Mouse (Mus musculus) splenic B cell, adult 2 months (primary cell): Measurements from ENCODE around the gene Crabp1.

Source experiments
- DNase-seq: peaks from one replicate; pipeline ENCODE4 v3.0.0-alpha.2; 2011; ENCODE audit warnings: low read depth, low spot score
- H3K27me3 ChIP-seq: 2 replicates; pipeline ENCODE4 v1.6.1; 2012; ENCODE audit warnings: mild to moderate bottlenecking, low read length, moderate library complexity, mixed read lengths; ENCODE audit not compliant: control insufficient read depth, poor library complexity, insufficient read depth, severe bottlenecking
- H3K36me3 ChIP-seq: 2 replicates; pipeline ENCODE4 v1.6.1; 2012; ENCODE audit warnings: mild to moderate bottlenecking, low read length, moderate library complexity, mixed read lengths; ENCODE audit not compliant: control insufficient read depth, poor library complexity, insufficient read depth, severe bottlenecking

Crabp1 gene

GRCm38 (mm10) chr9:54751684-54752083 is 12.9 kb upstream of the Crabp1 start:
- Histone ChIP-seq H3K36me3 (no peaks in the 10 kb centered on the region), H3K27me3 (no peaks in the 10 kb centered on the region)
- no peak for DNase-seq

GRCm38 (mm10) chr9:54752201-54752943 is 12.2 kb upstream of the Crabp1 start:
- Histone ChIP-seq H3K36me3 (no peaks in the 10 kb centered on the region), H3K27me3 (no peaks in the 10 kb centered on the region)
- DNase-seq = no peak

GRCm38 (mm10) chr9:54752944-54753295 is 11.6 kb upstream of the Crabp1 start:
- no peak for DNase-seq
- Histone ChIP-seq H3K36me3 (no peaks in the 10 kb centered on the region), H3K27me3 (no peaks in the 10 kb centered on the region)

GRCm38 (mm10) chr9:54759592-54759991 is 5.0 kb upstream of the Crabp1 start:
- no peaks in the 10 kb centered on the region for H3K27me3 ChIP-seq
- DNase-seq = no peak
- no peaks in the 10 kb centered on the region for H3K36me3 ChIP-seq

GRCm38 (mm10) chr9:54764091-54764490 is 457 bp upstream of the Crabp1 start:
- Histone ChIP-seq H3K36me3 (no peaks in the 10 kb centered on the region), H3K27me3 (no peaks in the 10 kb centered on the region)
- DNase-seq = no peak

- Histone ChIP-seq H3K36me3 (no peaks in the 10 kb centered on the region), H3K27me3 (no peaks in the 10 kb centered on the region)
- no peak for DNase-seq
These were observed 963 bp downstream of the Crabp1 start for GRCm38 (mm10) chr9:54765336-54766085.

- no peaks in the 10 kb centered on the region for H3K36me3 ChIP-seq
- no peak for DNase-seq
- no peaks in the 10 kb centered on the region for H3K27me3 ChIP-seq
These were observed 5.7 kb downstream of the Crabp1 start for GRCm38 (mm10) chr9:54770140-54770780.

GRCm38 (mm10) chr9:54776451-54776982 is 12.0 kb downstream of the Crabp1 start:
- no peak for DNase-seq
- H3K27me3 ChIP-seq = no peaks in the 10 kb centered on the region; the same call in 1 of the 2 replicates
- no peaks in the 10 kb centered on the region for H3K36me3 ChIP-seq

GRCm38 (mm10) chr9:54779280-54779679 is 14.7 kb downstream of the Crabp1 start:
- no peaks in the 10 kb centered on the region for H3K36me3 ChIP-seq
- no peaks in the 10 kb centered on the region; the same call in 1 of the 2 replicates for H3K27me3 ChIP-seq
- no peak for DNase-seq

- H3K36me3 ChIP-seq = no peaks in the 10 kb centered on the region
- no peak for DNase-seq
- no peaks in the 10 kb centered on the region; the same call in 1 of the 2 replicates for H3K27me3 ChIP-seq
These were observed 18.0 kb downstream of the Crabp1 start for GRCm38 (mm10) chr9:54782504-54782903.

GRCm38 (mm10) chr9:54784003-54784402 is 19.5 kb downstream of the Crabp1 start:
- DNase-seq = no peak
- H3K36me3 ChIP-seq = no peaks in the 10 kb centered on the region
- H3K27me3 ChIP-seq = no peaks in the 10 kb centered on the region; the same call in 1 of the 2 replicates

- DNase-seq = no peak
- no peaks in the 10 kb centered on the region for H3K36me3 ChIP-seq
- H3K27me3 ChIP-seq = no peaks in the 10 kb centered on the region
These were observed 20.7 kb downstream of the Crabp1 start for GRCm38 (mm10) chr9:54785215-54785614.

- Histone ChIP-seq H3K36me3 (no peaks in the 10 kb centered on the region), H3K27me3 (no peaks in the 10 kb centered on the region)
- no peak for DNase-seq
These were observed 21.5 kb downstream of the Crabp1 start for GRCm38 (mm10) chr9:54786083-54786482.

- Histone ChIP-seq H3K27me3 (no peaks in the 10 kb centered on the region), H3K36me3 (no peaks in the 10 kb centered on the region)
- DNase-seq = no peak
These were observed 23.2 kb downstream of the Crabp1 start for GRCm38 (mm10) chr9:54787760-54788159.

GRCm38 (mm10) chr9:54790271-54790670 is 25.7 kb downstream of the Crabp1 start:
- DNase-seq = no peak
- Histone ChIP-seq H3K36me3 (no peaks in the 10 kb centered on the region), H3K27me3 (no peaks in the 10 kb centered on the region)
